Mouse (Mus musculus) retina, postnatal 7 days (tissue): ENCODE measurements around the gene Cyp4f15.
A peak's percentile ranks its signal among the peaks of the same experiment; 100 is the strongest.
"Not testable (repeated sequence)": the region's sequence is repeated elsewhere in the genome, so short reads cannot be mapped to it uniquely, and the experiment has no call there.

Experiments
- DNase-seq: peaks from one replicate; pipeline ENCODE4 v3.0.0-alpha.2; 2012; ENCODE audit warnings: low read depth, low spot score

Gene Cyp4f15

GRCm38 (mm10) chr17:32685048-32685750 lies at the start of gene Cyp4f15:
Gene Cyp4f15 (plus strand): TSS chr17:32685627.
- no peak for DNase-seq

GRCm38 (mm10) chr17:32636341-32636740 lies 49.1 kb upstream of the Cyp4f15 start:
- no peak for DNase-seq

- DNase-seq = no peak
Measured at GRCm38 (mm10) chr17:32637151-32637550, 48.3 kb upstream of the Cyp4f15 start.

- no peak for DNase-seq
Measured at GRCm38 (mm10) chr17:32646631-32647030, 38.8 kb upstream of the Cyp4f15 start.

- no peak for DNase-seq
Measured at GRCm38 (mm10) chr17:32653860-32654259, 31.6 kb upstream of the Cyp4f15 start.

GRCm38 (mm10) chr17:32657041-32657440 lies 28.4 kb upstream of the Cyp4f15 start:
- no peak for DNase-seq

GRCm38 (mm10) chr17:32658246-32658645 lies 27.2 kb upstream of the Cyp4f15 start:
- DNase-seq = no peak

GRCm38 (mm10) chr17:32658712-32659111 lies 26.7 kb upstream of the Cyp4f15 start, which contains the start of gene Cyp4f40:
Gene Cyp4f40 (plus strand): TSS chr17:32658900.
- DNase-seq = no peak

GRCm38 (mm10) chr17:32673976-32674375 lies 11.5 kb upstream of the Cyp4f15 start:
- no peak for DNase-seq

GRCm38 (mm10) chr17:32676040-32676635 lies 9.3 kb upstream of the Cyp4f15 start:
- DNase-seq = no peak

GRCm38 (mm10) chr17:32680404-32680803 lies 5.0 kb upstream of the Cyp4f15 start:
- DNase-seq = peak; percentile 36

GRCm38 (mm10) chr17:32686722-32687121 lies 1.3 kb downstream of the Cyp4f15 start:
- DNase-seq = no peak

- no peak for DNase-seq
Measured at GRCm38 (mm10) chr17:32690959-32691358, 5.5 kb downstream of the Cyp4f15 start.

- DNase-seq = no peak
Measured at GRCm38 (mm10) chr17:32702826-32703225, 17.4 kb downstream of the Cyp4f15 start.

- DNase-seq = not testable (repeated sequence)
Measured at GRCm38 (mm10) chr17:32710541-32710940, 25.1 kb downstream of the Cyp4f15 start.

- DNase-seq = not testable (repeated sequence)
Measured at GRCm38 (mm10) chr17:32722151-32722550, 36.7 kb downstream of the Cyp4f15 start.

GRCm38 (mm10) chr17:32722771-32723170 lies 37.3 kb downstream of the Cyp4f15 start:
- DNase-seq = no peak

- not testable (repeated sequence) for DNase-seq
Measured at GRCm38 (mm10) chr17:32726360-32726759, 40.9 kb downstream of the Cyp4f15 start.

GRCm38 (mm10) chr17:32729029-32729428 lies 43.6 kb downstream of the Cyp4f15 start:
- DNase-seq = no peak

GRCm38 (mm10) chr17:32738406-32738805 lies 53.0 kb downstream of the Cyp4f15 start:
- DNase-seq = no peak

- no peak for DNase-seq
Measured at GRCm38 (mm10) chr17:32741057-32741456, 55.6 kb downstream of the Cyp4f15 start.

- DNase-seq = no peak
Measured at GRCm38 (mm10) chr17:32750611-32751010, 65.2 kb downstream of the Cyp4f15 start.
